Mouse (Mus musculus): ENCODE measurements at regions not wholly inside any gene's neighbourhood (a gene's known extent, or its start where the extent isn't known, plus 50 kb on each side); places are given as distances from the start of the nearest gene placed in this dataset.
A peak's percentile ranks its signal among the peaks of the same experiment; 100 is the strongest.
"Not testable (repeated sequence)": the region's sequence is repeated elsewhere in the genome, so short reads cannot be mapped to it uniquely, and the experiment has no call there.

DNA sequence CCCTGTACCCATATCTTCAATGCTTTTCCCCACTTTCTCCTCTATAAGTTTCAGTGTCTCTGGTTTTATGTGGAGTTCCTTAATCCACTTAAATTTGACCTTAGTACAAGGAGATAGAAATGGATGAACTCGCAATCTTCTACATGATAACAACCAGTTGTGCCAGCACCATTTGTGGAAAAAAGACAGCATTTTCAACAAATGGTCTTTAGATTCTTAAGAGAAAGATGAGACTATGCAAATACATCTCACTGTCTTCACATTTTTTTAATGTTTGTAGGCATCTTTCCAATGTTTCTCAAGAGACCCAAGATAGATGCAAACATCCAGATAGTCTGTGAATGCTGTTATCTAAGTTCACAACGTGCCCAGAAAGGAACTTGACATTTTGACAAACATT is 171.0 kb upstream of the Cdh7 start:
- DNase-seq (ENCODE audit: extremely low spot score in 1 of 2, low spot score in 1 of 2) = not testable (repeated sequence)

DNA sequence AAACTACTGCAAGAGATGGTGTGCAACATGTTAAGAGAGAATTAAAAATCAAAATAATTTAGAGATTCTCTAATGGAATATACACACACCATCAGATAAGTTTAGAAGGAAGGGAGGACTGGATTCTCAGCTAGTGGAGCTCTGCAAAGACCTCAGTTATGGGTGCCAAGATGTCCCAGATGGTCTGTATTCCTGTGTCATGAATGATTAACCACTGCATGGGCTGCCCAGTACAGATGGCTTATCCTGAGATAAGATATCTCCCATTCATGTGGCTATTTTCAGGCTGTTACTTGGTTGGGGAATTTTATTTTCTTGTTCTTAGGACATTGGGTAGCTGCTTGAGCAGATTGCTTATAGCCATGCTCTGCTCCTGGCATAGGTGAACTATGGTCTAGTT is 131.6 kb upstream of the Cdh7 start:
- no peak for DNase-seq (ENCODE audit: extremely low spot score in 1 of 2, low spot score in 1 of 2)

DNA sequence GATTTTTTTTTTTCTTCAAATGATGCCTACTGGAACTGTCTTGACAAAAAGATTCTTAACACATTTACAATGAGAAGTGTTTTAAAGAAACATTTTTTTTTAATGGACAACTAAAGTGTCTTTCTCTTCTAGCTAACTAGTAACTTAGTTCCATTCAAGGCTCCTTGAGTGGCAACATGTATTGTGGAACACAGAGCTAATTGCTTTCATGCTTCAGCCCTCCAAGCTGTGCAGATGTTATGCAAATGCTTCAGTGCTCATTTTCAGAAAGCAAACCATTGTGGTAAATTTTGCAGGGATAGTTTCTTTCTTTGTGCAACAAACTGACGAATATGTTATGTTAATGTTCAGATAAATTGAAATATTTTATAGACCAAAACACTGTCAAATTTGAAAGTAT is 83.6 kb upstream of the Cdh7 start:
- no peak for DNase-seq (ENCODE audit: extremely low spot score in 1 of 2, low spot score in 1 of 2)

DNA sequence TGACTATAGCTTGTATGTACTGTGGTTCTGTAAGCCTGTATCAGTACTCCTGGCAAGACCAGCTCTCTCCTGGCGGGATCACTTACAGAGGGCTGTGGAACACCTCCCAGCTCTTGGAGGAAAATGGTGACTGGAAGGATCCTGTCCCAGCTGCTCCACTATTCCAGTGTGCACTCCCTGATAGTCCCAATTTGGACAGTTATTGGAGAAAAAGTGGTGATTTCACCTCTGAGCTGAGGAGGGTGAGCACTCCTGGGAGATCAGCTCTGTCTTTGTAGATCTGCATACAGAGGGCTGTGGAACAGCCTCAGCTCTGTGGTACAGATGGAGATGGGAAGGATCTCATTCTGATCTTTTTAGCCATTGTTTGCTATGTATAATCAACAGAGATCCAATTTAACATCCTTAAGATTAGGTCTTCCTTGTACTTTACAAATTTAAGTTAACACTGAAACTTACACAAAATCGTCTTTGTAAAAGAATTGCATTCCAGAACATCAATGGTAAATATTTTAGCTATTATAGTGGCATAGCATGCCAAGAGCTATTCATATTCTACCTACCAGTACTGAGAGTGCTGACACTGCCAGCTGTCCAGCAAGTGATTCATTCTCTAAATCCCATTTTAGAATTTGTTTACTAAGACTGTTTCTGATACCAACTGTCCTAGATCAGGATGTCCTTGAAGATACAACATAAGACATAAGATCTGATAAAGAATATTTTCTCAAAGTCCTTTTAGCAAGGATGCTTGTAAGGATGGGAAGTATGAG is 52.6 kb upstream of the Cdh7 start:
- peak in 1 of 2 experiments; percentile 7 for DNase-seq (ENCODE audit: extremely low spot score in 1 of 2, low spot score in 1 of 2)
